Mouse (Mus musculus): ENCODE results near the gene Gclm.
"Not testable (repeated sequence)": the region's sequence is repeated elsewhere in the genome, so short reads cannot be mapped to it uniquely, and the experiment has no call there.

Gclm gene

GRCm38 (mm10) chr3:122242876-122243275, 2.5 kb upstream of the Gclm start:
- DNase-seq: no peak

- DNase-seq: no peak
Observed at GRCm38 (mm10) chr3:122243416-122244167, 1.8 kb upstream of the Gclm start.

DNA sequence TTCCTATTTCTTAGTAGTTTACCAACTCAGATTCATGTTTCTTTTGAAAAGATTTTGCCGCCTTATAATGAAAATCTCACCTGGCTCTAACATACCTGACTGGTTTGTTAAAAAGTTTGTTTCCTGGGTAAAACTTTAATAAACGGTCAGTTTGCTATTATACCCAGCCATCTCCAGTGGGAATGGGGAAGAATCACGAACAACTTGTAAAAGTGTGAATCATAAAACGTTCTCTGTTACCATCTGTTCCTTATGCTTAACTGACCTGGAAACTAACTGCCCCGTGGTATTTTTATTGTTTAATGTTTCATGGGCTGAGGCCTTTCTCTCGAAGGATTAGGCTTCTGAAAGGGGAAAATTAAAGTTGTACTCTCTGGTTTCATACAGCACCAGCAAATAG, 598 bp upstream of the Gclm start:
- no peak for DNase-seq

DNA sequence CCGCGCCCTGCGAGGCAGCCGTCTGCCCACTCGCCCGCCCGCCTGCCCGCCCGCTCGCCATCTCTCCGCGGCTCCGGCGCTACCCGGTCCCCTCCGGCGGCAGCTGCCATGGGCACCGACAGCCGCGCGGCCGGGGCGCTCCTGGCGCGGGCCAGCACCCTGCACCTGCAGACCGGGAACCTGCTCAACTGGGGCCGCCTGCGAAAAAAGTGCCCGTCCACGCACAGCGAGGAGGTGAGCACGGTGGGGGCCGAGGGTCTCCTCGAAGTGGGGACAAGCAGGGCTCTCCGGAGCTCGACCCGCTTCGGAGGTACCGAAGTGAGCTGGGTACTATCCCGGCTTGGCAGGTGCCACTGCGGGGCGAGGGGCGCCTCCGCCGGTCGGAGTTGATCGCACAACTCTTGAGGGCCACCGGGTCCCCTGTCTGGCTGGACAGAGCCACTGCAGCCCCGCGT, 548 bp downstream of the Gclm start:
- peak; percentile 86 to 87 for DNase-seq

GRCm38 (mm10) chr3:122246406-122246805, 1.0 kb downstream of the Gclm start:
- DNase-seq: peak; percentile 42 to 51

DNA sequence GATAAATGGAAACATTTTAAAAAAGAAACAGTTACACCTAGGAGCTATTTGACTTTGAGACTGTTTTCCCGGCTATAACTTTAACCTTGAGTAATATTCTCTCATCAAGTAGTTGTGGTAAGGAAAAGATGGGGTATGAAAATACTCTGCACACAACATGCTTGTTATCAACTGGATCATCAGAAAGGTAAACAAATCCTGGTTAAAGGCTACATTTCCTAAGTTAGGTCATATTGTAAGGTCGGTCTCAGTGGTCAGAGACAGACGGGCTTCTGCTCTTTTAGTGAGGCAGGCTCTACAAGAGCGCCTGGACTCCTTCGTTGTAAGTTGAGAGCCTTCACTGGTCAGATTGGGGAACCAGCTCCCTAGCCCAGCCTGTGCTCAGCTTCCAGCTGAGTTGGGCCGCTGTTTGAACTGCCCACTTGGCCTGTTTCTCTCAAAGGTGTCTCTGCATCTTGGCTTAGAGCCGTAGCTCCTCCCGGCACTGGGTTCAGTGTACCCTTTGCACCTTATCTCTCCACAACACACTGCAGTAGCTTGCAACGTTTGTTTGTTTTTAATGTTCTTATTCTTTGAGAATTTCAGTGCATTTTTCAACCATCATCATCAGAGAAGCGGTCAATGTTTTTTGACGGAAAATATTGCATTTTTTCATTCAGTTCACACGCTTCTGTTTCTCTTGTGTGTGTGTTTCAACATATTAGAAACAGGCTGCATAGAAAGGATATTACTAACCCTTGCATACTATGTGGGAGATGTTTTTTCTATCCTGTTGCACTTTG, 1.8 kb downstream of the Gclm start:
- DNase-seq: peak; percentile 26 to 38

DNA sequence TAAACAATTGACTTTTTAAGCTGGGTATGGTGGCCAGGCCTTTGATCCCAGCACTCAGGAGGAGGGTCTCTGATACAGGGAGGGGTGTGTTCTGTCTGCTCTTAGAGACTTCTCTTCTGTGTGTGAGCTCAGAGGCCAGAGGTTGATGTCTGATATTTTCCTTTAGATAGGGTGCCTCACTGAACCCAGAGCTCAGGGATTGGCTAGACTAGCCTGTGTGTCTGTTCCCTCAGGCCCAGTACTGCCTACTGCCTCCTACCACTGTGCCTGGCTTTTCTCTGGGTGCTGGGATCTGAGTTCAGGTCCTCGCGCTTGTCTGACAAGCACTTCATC, 2.4 kb downstream of the Gclm start:
- DNase-seq: no peak

DNA sequence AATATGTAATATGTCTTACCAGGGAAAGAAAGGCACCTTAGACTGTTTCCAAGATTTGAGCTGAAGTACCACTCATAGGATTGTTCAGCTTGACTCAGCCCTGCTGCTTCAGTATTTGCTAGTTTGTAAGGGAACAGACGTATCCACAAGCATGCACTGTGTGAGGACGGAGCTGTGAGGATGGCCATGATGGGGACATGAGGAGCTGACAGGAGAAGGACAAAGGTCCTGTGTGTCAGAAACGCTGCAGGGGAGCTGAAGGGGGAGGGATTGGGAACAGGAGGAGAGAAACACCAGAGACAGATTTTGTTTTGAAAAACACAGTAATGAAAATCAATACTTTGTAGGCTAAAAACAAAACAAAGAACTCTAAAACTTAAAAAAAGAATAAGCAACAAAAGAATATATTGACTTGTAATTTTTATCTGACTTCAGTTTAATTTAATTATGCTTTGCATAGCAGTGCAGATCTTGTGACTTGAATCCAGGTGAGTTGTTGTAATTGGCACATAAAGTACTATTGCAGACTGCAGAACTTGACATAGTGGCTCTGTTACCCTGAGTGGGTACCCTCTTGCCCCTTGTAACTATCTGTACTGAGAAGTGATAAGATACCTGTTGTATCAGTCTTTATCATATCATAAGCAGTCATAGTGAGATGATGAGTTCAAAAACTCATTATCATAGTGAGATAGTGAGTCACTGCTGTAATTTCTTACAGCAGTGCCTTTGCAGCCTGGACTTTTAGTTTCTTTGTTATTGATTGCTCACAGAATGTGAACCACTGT, 7.3 kb downstream of the Gclm start:
- no peak for DNase-seq

DNA sequence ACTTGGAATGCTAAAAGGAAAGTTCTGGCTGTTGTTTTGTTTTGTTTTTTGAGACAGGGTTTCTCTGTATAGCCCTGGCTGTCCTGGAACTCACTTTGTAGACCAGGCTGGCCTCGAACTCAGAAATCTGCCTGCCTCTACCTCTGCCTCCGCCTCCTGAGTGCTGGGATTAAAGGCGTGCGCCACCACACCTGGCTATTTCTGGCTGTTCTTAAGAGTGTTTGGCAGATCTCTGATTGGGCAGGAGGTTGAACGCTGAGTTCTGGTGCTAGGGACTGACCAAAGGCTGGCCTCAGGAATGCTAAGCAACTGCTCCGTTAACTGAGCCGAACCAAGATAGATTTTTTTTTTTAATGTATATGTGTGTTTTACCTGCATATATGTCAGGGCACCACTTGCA, 8.7 kb downstream of the Gclm start:
- DNase-seq: not testable (repeated sequence)

- DNase-seq: peak in 1 of 2 experiments; percentile 30
Observed at GRCm38 (mm10) chr3:122269986-122270385, 24.6 kb downstream of the Gclm start.

GRCm38 (mm10) chr3:122272565-122272964, 27.2 kb downstream of the Gclm start:
- DNase-seq: not testable (repeated sequence)

- DNase-seq: no peak
Observed at GRCm38 (mm10) chr3:122273407-122274240, 28.3 kb downstream of the Gclm start.

DNA sequence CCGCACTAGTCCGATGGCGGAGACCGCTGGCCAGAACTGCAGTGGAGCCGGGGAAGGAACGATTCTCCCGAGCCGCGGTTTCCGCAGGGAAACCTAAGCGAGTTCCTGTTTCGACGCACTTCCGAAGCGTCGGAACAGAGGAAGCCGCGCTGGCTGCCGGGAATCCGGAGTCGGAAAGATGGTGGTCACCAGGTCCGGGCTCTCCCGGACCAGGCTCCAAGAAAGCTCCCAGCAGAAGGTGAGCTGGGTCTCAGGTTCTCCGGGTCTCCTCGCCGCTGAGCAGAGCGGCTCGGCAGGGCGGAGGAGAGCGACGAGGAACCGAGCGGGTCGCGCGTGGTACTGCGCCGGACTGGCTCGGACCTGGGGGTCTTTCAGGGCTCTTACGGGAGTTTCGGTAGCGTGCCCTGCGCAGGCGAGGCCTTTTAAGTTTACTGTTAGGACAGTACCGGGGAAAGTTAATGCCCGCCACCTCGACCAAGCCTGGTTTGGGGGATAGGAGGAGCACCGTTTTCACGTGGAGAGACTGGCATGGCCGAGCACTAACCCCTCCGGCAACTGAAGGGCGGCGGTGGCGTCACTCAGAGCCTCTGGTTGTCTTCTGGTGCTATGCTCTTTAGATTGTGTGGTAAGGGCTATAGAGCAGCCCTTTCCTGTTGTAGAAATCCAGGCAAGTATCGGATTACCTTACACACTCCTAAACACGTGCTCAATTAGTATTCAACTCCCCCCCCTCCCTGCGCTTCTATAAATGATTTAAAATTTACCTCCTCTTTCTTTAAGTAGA, 29.1 kb downstream of the Gclm start, which contains the start of gene Dnttip2:
TSS of gene Dnttip2 (plus strand) at position 148 of the 784 bp plus-strand sequence.
- DNase-seq: peak; percentile 92 to 97

GRCm38 (mm10) chr3:122275111-122275510, 29.8 kb downstream of the Gclm start:
- no peak for DNase-seq

- no peak for DNase-seq
Observed at GRCm38 (mm10) chr3:122287195-122287594, 41.8 kb downstream of the Gclm start.

GRCm38 (mm10) chr3:122288613-122289195, 43.3 kb downstream of the Gclm start:
- no peak for DNase-seq

DNA sequence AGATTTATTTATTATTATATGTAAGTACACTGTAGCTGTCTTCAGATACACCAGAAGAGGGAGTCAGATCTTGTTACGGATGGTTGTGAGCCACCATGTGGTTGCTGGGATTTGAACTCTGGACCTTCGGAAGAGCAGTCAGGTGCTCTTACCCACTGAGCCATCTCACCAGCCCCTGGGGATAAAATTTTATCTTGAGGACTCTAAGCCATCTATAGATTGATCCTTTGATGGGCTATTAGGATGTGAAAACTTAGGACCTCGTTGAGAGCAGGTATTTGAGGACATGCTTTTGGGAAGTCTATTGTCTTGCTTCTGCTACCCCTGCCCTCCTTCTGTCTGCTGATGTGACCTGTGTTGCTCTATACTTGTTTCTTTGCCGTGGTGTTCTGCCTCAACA, 44.0 kb downstream of the Gclm start:
- DNase-seq: not testable (repeated sequence)

- DNase-seq: no peak
Observed at GRCm38 (mm10) chr3:122290696-122291095, 45.3 kb downstream of the Gclm start.

DNA sequence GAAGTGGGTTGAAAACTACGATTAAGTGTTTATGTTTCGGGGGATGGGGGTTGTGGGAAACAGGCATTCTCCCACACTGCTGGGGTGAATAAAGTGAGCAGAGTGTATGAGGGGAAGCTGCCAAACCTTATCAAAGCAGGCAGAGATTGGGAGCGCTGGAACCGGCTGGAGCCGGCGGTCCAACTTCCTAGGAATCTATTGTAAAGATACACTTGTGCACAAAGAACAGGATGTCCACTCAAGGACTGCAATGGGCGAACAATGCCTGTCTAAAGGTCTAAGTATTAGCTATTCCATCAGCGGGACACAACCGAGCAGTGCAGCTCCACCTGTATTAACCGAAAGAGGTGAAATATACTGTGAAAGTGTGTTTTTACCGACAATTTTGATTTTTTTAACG, 46.5 kb downstream of the Gclm start:
- DNase-seq: no peak

- DNase-seq: peak; percentile 93 to 94
Observed at GRCm38 (mm10) chr3:122292300-122293222, 47.2 kb downstream of the Gclm start.

Measured in cerebellum, postnatal 10 days (tissue).